Mouse (Mus musculus) midbrain, embryonic 14.5 days (tissue): ENCODE measurements at regions not wholly inside any gene's neighbourhood (a gene's known extent, or its start where the extent isn't known, plus 50 kb on each side); places are given as distances from the start of the nearest gene placed in this dataset.

Experiments used
- ATAC-seq: fragments of 200-750 bp; cut with Nextera tagmentation; 2 replicates; pipeline ENCODE4 v1.8.0; 2017; ENCODE audit warnings: moderate number of reproducible peaks, moderate library complexity; ENCODE audit not compliant: low FRiP score, low TSS enrichment
- DNase-seq: peaks from one replicate; pipeline ENCODE4 v3.0.0-alpha.2; 2015
- H3K27ac ChIP-seq: fragments of 300-500 bp; sonication (generic); replicated peaks from 2 replicates; pipeline ENCODE4 v1.5.1; 2014; ENCODE audit warnings: mild to moderate bottlenecking, low read depth, low read length, moderate library complexity
- H3K27me3 ChIP-seq: fragments of 300-500 bp; sonication (generic); 2 replicates; pipeline ENCODE4 v1.6.1; 2014; ENCODE audit warnings: low read length, control low read depth, mixed read lengths; ENCODE audit not compliant: control insufficient read depth, insufficient read depth
- H3K36me3 ChIP-seq: fragments of 300-500 bp; sonication (generic); 2 replicates; pipeline ENCODE4 v1.6.1; 2014; ENCODE audit warnings: low read length, control low read depth; ENCODE audit not compliant: control insufficient read depth, insufficient read depth
- H3K4me1 ChIP-seq: fragments of 300-500 bp; sonication (generic); 2 replicates; pipeline ENCODE4 v1.6.1; 2014; ENCODE audit warnings: mild to moderate bottlenecking, antibody characterized with exemption, low read length, control low read depth; ENCODE audit not compliant: control insufficient read depth, insufficient read depth
- H3K4me2 ChIP-seq: fragments of 300-500 bp; sonication (generic); 2 replicates; pipeline ENCODE4 v1.6.1; 2014; ENCODE audit warnings: mild to moderate bottlenecking, low read length, moderate library complexity
- H3K4me3 ChIP-seq: fragments of 300-500 bp; sonication (generic); replicated peaks from 2 replicates; pipeline ENCODE4 v1.5.1; 2014; ENCODE audit warnings: low read depth, low read length
- H3K9ac ChIP-seq: fragments of 300-500 bp; sonication (generic); replicated peaks from 2 replicates; pipeline ENCODE4 v1.6.1; 2014; ENCODE audit warnings: mild to moderate bottlenecking, low read length, moderate library complexity
- H3K9me3 ChIP-seq: fragments of 300-500 bp; sonication (generic); 2 replicates; pipeline ENCODE4 v1.6.1; 2016; ENCODE audit warnings: low read length, control low read depth, mixed read lengths; ENCODE audit not compliant: control insufficient read depth
- whole genome bisulfite sequencing: fragments of 180-500 bp; shearing (Covaris S2); extraction: QIAGEN DNeasy Blood & Tissue Kit; methylation state at CpG from one replicate; pipeline ENCODE4 v1.1.7; 2014; 5-methylcytosine and 5-hydroxymethylcytosine counted together

DNA sequence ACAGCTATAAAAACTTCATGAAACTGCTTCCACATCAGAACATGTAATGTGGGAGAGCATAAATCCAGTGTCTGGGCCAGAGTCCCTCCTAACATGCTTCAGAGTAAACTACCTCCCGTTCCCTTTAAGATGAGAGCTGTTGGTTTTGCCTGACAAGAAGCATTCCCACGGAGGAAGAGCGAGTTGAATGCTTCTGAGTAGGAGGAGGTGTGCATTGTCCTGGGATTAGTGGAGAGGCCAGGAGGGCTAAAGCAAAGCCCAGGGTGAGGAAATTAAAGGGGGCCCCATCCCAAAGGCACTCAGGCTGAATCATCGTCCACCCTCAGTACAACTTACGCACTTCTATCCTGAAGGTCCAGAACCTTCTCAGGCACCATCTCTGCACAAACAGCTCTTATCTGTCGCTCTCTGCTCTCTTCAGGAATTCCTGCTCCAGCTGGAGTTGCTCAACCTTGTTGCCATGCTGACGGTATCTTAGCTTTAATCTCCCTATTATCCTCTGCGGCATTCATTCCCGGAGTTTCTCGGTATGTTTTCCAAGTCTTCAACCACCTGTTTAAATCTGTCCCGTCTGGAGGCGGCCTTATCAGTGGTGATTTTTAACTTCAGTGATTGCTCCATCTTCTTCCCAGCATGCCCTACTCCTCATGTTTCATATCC lies 85.9 kb upstream of the Magi3 start:
- H3K9ac ChIP-seq = no peak overlapping the region
- ATAC-seq (no peak), DNase-seq (no peak)
- no peak overlapping the region for H3K27ac ChIP-seq
- 4% methylated on average over 12 of the region's 12 CpGs for whole genome bisulfite sequencing
- H3K9me3 ChIP-seq = no peaks in the 10 kb centered on the region
- no peaks in the 10 kb centered on the region for H3K27me3 ChIP-seq
- no peak overlapping the region for H3K4me2 ChIP-seq
- H3K4me3 ChIP-seq = no peak overlapping the region
- no peaks in the 10 kb centered on the region for H3K36me3 ChIP-seq
- H3K4me1 ChIP-seq = peaks cover 4% of the 10 kb centered on the region

DNA sequence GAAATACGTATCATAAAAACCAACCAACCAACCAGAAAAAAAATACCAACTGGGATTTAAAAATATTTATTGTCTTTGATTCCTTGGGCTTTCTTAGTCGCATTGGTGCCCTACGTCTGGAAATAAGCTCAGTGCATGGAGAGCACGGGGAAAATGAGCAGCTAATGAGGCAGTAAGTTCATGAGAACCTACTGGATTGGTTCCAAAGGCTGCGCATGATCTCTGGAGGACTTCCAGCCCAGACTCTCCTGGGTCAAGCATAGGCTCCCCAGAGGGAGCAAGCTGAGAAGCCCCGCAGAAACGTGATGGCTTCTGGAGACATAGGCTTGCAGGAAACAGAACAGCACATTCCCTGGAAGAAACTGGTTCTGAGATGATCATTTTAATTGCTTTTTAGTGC lies 83.4 kb upstream of the Magi3 start:
- Histone ChIP-seq H3K27me3 (no peaks in the 10 kb centered on the region), H3K4me3 (no peak overlapping the region), H3K9me3 (no peaks in the 10 kb centered on the region), H3K9ac (no peak overlapping the region), H3K4me2 (no peak overlapping the region), H3K27ac (no peak overlapping the region), H3K36me3 (no peaks in the 10 kb centered on the region), H3K4me1 (peaks cover 4% of the 10 kb centered on the region)
- ATAC-seq (no peak), DNase-seq (no peak)
- 85% methylated on average over 7 of the region's 7 CpGs for WGBS

DNA sequence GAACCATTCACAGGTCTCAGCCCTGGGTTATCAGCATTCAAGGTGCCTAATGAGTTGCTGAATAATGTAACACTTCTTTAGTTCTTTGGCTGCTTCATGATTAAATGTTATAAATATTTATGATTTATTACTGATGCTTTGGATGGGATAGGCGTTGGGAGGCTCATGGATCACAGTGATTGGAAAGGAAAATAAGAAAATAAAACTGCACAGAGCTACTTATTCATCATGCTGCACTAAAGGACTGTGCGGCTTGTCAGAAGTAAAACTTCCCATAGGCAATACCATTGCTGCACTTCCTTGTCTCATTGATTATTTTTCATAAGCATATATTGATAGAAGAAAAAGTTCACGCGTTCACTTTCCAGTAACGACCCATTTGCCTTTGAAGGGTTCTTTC lies 80.0 kb upstream of the Magi3 start:
- Histone ChIP-seq H3K27ac (no peak overlapping the region), H3K9ac (no peak overlapping the region), H3K27me3 (no peaks in the 10 kb centered on the region), H3K4me2 (no peak overlapping the region), H3K36me3 (no peaks in the 10 kb centered on the region), H3K4me3 (no peak overlapping the region), H3K4me1 (no peaks in the 10 kb centered on the region; the same call in none of the 2 replicates), H3K9me3 (no peaks in the 10 kb centered on the region)
- DNase-seq (peak; percentile 23), ATAC-seq (no peak)
- WGBS = 65% methylated on average over 5 of the region's 5 CpGs

DNA sequence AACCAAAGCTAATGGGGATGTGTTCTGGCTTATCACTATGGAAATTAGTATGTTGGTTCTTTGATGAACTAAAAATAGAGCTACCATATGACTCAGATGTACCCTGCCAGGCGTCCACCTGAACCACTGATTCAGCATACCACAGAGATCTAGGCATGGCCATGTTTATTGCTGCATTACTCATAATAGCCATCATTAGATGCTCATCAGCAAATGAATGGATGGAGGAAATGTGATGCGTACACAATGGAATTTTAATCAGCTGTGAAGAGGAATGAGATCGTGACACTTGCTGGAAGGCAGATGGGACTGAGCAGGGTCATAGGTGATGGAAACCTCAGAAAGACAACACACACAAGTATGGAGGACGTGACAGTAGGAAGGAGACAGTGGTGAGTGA lies 78.7 kb upstream of the Magi3 start:
- no peak for DNase-seq

GRCm38 (mm10) chr3:104298409-104298808 lies 78.2 kb upstream of the Magi3 start:
- Histone ChIP-seq H3K27me3 (no peaks in the 10 kb centered on the region), H3K36me3 (no peaks in the 10 kb centered on the region), H3K4me1 (no peaks in the 10 kb centered on the region; the same call in none of the 2 replicates), H3K27ac (no peak overlapping the region), H3K9me3 (no peaks in the 10 kb centered on the region), H3K9ac (no peak overlapping the region), H3K4me3 (no peak overlapping the region), H3K4me2 (no peak overlapping the region)
- WGBS = 85% methylated on average over 2 of the region's 2 CpGs
- no peak for ATAC-seq
- no peak for DNase-seq

More for the DNA sequence above, 78.7 kb upstream of the Magi3 start:
- Histone ChIP-seq H3K36me3 (no peaks in the 10 kb centered on the region), H3K9me3 (no peaks in the 10 kb centered on the region), H3K27ac (peak overlapping the region; percentile 8), H3K4me3 (no peak overlapping the region), H3K9ac (no peak overlapping the region), H3K27me3 (no peaks in the 10 kb centered on the region), H3K4me1 (no peaks in the 10 kb centered on the region; the same call in none of the 2 replicates), H3K4me2 (no peak overlapping the region)
- WGBS = 43% methylated on average over 4 of the region's 4 CpGs
- ATAC-seq = no peak

DNA sequence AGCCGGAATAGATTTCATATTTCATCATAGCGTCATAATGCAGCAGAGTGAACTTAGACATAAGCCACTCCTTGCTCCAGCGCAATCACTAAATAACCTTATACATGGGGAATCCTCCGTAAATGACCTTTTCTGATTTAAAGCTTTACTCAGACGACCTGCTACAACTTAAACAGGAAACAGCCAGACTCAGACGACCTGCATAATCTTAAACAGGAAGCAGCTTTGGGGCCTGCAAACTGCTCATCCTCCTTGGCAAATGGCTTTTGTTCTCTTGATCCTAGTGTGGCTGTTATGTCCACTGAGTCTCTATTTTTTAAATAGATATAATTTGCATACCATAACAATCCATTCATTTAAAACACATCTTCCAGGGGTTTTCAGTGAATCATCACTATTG lies 76.9 kb upstream of the Magi3 start:
- Histone ChIP-seq H3K9me3 (no peaks in the 10 kb centered on the region), H3K4me3 (no peak overlapping the region), H3K27ac (no peak overlapping the region), H3K4me1 (no peaks in the 10 kb centered on the region; the same call in none of the 2 replicates), H3K36me3 (no peaks in the 10 kb centered on the region), H3K4me2 (no peak overlapping the region), H3K27me3 (no peaks in the 10 kb centered on the region), H3K9ac (no peak overlapping the region)
- ATAC-seq = no peak
- WGBS = 73% methylated on average over 6 of the region's 6 CpGs
- DNase-seq = no peak

DNA sequence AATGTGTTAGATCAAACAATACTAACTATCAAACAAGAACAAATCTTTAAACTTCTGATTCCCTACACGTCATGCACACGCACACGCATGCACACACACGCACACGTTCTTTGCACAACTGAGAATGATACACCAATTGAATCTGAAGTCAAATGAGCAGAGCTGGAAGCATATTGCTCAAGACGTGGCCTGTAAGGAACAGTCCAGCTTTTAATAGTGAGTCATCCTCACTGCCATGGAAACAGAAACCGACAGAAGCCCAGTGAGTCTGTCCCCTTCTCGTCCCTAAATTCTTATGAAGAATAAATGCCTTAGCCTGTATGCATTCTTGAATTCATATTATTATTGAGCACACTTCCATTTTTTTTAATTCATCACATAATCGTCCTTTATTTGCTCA lies 75.7 kb upstream of the Magi3 start:
- Histone ChIP-seq H3K27ac (no peak overlapping the region), H3K36me3 (no peaks in the 10 kb centered on the region), H3K9me3 (no peaks in the 10 kb centered on the region), H3K27me3 (no peaks in the 10 kb centered on the region), H3K9ac (no peak overlapping the region), H3K4me2 (no peak overlapping the region), H3K4me3 (no peak overlapping the region), H3K4me1 (no peaks in the 10 kb centered on the region; the same call in none of the 2 replicates)
- DNase-seq = no peak
- WGBS = 62% methylated on average over 9 of the region's 9 CpGs
- no peak for ATAC-seq

- Histone ChIP-seq H3K4me1 (no peaks in the 10 kb centered on the region), H3K27ac (no peak overlapping the region), H3K9ac (no peak overlapping the region), H3K4me3 (no peak overlapping the region), H3K36me3 (no peaks in the 10 kb centered on the region), H3K27me3 (no peaks in the 10 kb centered on the region), H3K4me2 (no peak overlapping the region), H3K9me3 (no peaks in the 10 kb centered on the region)
- ATAC-seq (no peak), DNase-seq (no peak)
- 21% methylated on average over 8 of the region's 8 CpGs for WGBS
These were observed 75.0 kb upstream of the Magi3 start for GRCm38 (mm10) chr3:104295015-104295719.

DNA sequence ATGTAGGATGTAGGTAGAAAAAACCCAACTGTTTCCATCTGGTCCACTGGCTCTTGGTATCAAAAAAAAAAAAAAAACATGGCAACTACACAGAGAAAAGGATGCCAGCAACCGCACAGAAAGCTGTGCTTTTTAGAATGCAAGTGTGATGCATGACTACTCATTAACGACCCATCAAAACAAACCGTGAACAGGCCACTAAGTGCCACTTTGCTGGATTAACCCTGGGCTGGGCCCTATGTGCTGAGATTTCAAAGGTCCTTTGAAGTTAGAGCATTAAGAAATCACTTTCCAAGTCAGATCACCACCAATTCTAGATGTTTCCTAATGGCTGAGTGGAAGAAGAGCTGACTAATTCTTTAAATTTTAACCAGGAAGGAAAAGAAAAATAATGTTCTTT lies 73.7 kb upstream of the Magi3 start:
- H3K36me3 ChIP-seq = no peaks in the 10 kb centered on the region
- no peaks in the 10 kb centered on the region for H3K27me3 ChIP-seq
- no peak overlapping the region for H3K9ac ChIP-seq
- no peak overlapping the region for H3K4me3 ChIP-seq
- DNase-seq (no peak), ATAC-seq (no peak)
- H3K9me3 ChIP-seq = no peaks in the 10 kb centered on the region
- H3K4me1 ChIP-seq = no peaks in the 10 kb centered on the region
- WGBS = 22% methylated on average over 3 of the region's 3 CpGs
- H3K27ac ChIP-seq = no peak overlapping the region
- H3K4me2 ChIP-seq = no peak overlapping the region
